Mouse (Mus musculus): ENCODE measurements around the gene Arid5a. TPM values are rescaled to one million over a fixed set of nuclear protein-coding genes. Genes with fewer than 3 reads are reported as not detected.

The Arid5a gene
- polyA plus RNA-seq, 1 experiment from 2014 or later = 3.8 TPM

- Histone ChIP-seq H3K27me3 (no peaks in the 10 kb centered on the region), H3K27ac (no peak overlapping the region), H3K36me3 (peaks cover 2% of the 10 kb centered on the region; the same call in 1 of the 2 replicates), H3K4me2 (replicated peaks) (no peak overlapping the region), H3K4me3 (no peak overlapping the region), H3K4me1 (no peaks in the 10 kb centered on the region), H3K9ac (no peak overlapping the region), H3K9me3 (replicated peaks) (no peaks in the 10 kb centered on the region)
- WGBS = 91% methylated on average over 11 of the region's 11 CpGs
- no peak for ATAC-seq (ENCODE audit: low FRiP score)
Measured at GRCm38 (mm10) chr1:36314959-36315775, 7.6 kb downstream of the Arid5a start.

DNA sequence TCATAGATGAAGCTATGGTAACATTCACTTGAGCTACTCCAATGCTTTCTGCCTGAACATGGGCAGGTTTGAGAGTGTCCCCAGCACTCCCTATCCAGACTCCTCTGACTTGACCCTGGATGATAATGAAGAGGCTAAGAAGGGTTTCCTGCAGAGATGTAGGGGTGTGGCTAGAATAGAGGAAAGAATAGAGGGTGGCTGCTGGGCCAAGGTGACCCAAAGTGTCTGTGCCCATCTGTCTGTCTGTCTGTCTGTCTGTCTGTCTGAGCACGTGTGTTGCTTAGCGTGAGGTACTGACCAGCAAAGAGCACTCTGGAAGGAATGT is 8.2 kb downstream of the Arid5a start:
- Histone ChIP-seq H3K4me2 (replicated peaks) (no peak overlapping the region), H3K27ac (no peak overlapping the region), H3K4me1 (no peaks in the 10 kb centered on the region), H3K27me3 (no peaks in the 10 kb centered on the region), H3K36me3 (peaks cover 7% of the 10 kb centered on the region; the same call in 1 of the 2 replicates), H3K9ac (no peak overlapping the region), H3K4me3 (no peak overlapping the region), H3K9me3 (replicated peaks) (no peaks in the 10 kb centered on the region)
- no peak for ATAC-seq (ENCODE audit: low FRiP score)
- 96% methylated on average over 2 of the region's 2 CpGs for WGBS

DNA sequence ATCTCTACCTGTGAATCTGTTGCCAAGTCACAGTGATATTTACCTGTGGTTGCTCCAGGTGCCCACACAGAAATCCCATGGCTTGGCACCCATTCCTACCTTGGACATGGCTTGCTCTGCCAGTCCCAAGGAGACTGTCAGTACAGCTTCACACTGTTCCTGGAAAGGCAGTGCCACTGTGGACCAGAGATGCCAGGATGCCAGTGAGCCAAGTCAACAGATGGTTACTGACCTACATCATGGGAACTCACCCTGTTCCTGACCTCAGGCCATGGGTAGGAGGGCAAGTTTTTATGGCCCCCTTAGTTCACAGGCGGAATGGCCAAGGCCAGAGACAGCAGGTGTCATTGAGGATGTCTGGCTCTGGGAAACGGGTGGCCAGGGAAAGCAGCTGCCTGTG is 13.6 kb downstream of the Arid5a start:
- no peaks in the 10 kb centered on the region for H3K27me3 ChIP-seq
- H3K9me3 ChIP-seq (replicated peaks) = no peaks in the 10 kb centered on the region
- ATAC-seq (ENCODE audit: low FRiP score) = no peak
- no peak overlapping the region for H3K27ac ChIP-seq
- H3K4me3 ChIP-seq = no peak overlapping the region
- no peaks in the 10 kb centered on the region for H3K4me1 ChIP-seq
- H3K36me3 ChIP-seq = peaks cover 17% of the 10 kb centered on the region
- H3K4me2 ChIP-seq (replicated peaks) = no peak overlapping the region
- WGBS = 80% methylated on average over 2 of the region's 2 CpGs
- H3K9ac ChIP-seq = no peak overlapping the region

DNA sequence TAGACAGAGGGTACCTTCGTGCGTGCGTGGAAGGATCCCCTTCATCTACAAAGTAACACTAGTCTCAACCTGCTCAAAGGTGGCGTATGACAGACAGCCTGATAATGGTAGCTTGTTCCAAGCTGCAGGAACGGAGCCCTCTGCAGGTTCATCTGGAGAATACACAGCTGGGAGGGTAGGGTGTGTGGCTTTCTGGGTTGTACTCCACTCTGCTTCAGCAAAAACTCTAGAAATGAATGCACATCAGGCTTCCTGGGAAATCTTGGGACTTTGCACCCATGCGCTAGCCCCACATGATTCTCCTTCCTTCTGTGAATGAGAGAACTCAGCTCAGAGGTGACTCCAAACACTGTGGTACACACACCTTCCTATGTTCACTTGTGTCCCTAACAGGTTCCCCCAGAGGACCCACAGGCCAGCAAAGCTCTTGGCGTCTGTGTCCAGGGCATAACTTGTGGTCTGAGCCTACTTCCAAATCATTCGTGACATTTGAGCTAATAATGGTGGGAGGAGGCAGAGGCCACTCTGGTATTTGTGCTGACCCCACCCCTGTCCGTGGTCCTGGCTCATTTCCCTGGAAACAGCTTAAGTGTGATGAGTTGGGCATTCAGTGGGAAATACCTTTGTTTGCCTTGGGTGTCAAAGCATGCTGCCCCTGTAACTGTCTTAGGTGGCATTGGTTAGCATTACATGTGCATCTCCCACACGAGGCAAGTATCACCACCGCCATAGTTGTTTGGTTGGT is 14.5 kb downstream of the Arid5a start:
- H3K4me2 ChIP-seq (replicated peaks) = no peak overlapping the region
- 75% methylated on average over 11 of the region's 11 CpGs for WGBS
- no peak overlapping the region for H3K9ac ChIP-seq
- H3K9me3 ChIP-seq (replicated peaks) = no peaks in the 10 kb centered on the region
- H3K27ac ChIP-seq = no peak overlapping the region
- H3K4me3 ChIP-seq = no peak overlapping the region
- no peaks in the 10 kb centered on the region for H3K4me1 ChIP-seq
- H3K36me3 ChIP-seq = peaks cover 18% of the 10 kb centered on the region
- no peak for ATAC-seq (ENCODE audit: low FRiP score)
- H3K27me3 ChIP-seq = no peaks in the 10 kb centered on the region

DNA sequence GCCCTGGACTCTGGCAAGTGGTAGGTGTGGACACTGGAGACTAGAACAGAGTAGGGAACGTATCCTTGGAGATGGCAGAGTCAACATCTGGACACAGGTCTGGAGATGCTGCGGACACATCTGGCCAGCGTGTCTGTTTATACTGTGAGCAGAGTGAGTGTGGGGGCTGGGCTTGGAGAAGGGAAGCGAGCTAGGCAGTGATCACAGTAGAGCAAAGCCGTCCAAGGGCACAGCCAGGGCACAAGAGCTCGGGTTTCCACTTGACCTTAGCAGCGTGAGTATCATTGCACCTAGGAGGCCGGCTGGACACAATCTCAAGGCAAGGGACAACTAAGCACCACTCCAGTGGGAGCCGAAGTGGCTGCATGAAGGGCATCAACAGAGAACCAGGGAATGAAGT is 15.5 kb downstream of the Arid5a start:
- Histone ChIP-seq H3K36me3 (peaks cover 25% of the 10 kb centered on the region), H3K9ac (no peak overlapping the region), H3K27ac (no peak overlapping the region), H3K4me1 (no peaks in the 10 kb centered on the region), H3K4me3 (no peak overlapping the region), H3K4me2 (replicated peaks) (no peak overlapping the region), H3K27me3 (no peaks in the 10 kb centered on the region), H3K9me3 (replicated peaks) (no peaks in the 10 kb centered on the region)
- 66% methylated on average over 9 of the region's 9 CpGs for WGBS
- ATAC-seq (ENCODE audit: low FRiP score) = no peak

- Histone ChIP-seq H3K36me3 (peaks cover 26% of the 10 kb centered on the region), H3K4me2 (replicated peaks) (no peak overlapping the region), H3K27ac (no peak overlapping the region), H3K4me1 (no peaks in the 10 kb centered on the region), H3K4me3 (no peak overlapping the region), H3K9me3 (replicated peaks) (no peaks in the 10 kb centered on the region), H3K27me3 (no peaks in the 10 kb centered on the region), H3K9ac (no peak overlapping the region)
- ATAC-seq (ENCODE audit: low FRiP score) = no peak
- 50% methylated on average over 8 of the region's 8 CpGs for WGBS
Measured at GRCm38 (mm10) chr1:36323746-36324448, 16.4 kb downstream of the Arid5a start.

DNA sequence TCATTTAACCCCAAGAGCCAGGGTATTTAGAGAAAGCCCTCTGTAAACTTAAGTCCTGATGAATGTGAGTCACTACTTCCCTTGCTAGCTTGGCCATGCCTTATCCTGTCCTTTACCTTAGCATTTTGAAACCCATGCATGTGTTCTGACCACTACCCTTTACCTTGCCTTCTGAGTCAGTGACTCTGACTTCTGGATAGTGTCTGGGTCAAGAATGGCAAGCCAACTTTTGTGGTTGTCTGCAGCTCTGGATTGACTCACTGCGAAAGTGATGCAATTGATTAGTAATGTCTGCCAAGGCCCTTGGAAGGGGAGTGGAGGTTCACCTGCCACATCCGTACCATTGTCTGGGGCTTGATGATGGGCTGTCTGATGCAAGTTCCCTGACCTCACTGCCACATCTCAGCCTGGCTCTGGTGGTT is 18.4 kb downstream of the Arid5a start:
- 95% methylated on average over 2 of the region's 2 CpGs for WGBS
- Histone ChIP-seq H3K9ac (no peak overlapping the region), H3K36me3 (peaks cover 23% of the 10 kb centered on the region), H3K27me3 (no peaks in the 10 kb centered on the region), H3K27ac (no peak overlapping the region), H3K4me3 (no peak overlapping the region), H3K4me1 (no peaks in the 10 kb centered on the region), H3K9me3 (replicated peaks) (no peaks in the 10 kb centered on the region), H3K4me2 (replicated peaks) (no peak overlapping the region)
- no peak for ATAC-seq (ENCODE audit: low FRiP score)

- Histone ChIP-seq H3K27ac (no peak overlapping the region), H3K4me2 (replicated peaks) (no peak overlapping the region), H3K4me3 (no peak overlapping the region), H3K9me3 (replicated peaks) (no peaks in the 10 kb centered on the region), H3K27me3 (no peaks in the 10 kb centered on the region), H3K4me1 (no peaks in the 10 kb centered on the region), H3K9ac (no peak overlapping the region), H3K36me3 (peaks cover 23% of the 10 kb centered on the region)
- no peak for ATAC-seq (ENCODE audit: low FRiP score)
- WGBS = 86% methylated on average over 2 of the region's 2 CpGs
Measured at GRCm38 (mm10) chr1:36326815-36327214, 19.3 kb downstream of the Arid5a start.

GRCm38 (mm10) chr1:36331743-36332142 is 24.2 kb downstream of the Arid5a start:
- no peak overlapping the region for H3K9ac ChIP-seq
- H3K4me2 ChIP-seq (replicated peaks) = no peak overlapping the region
- no peak overlapping the region for H3K27ac ChIP-seq
- H3K36me3 ChIP-seq = peaks cover 41% of the 10 kb centered on the region
- 76% methylated on average over 6 of the region's 6 CpGs for WGBS
- no peak overlapping the region for H3K4me3 ChIP-seq
- H3K4me1 ChIP-seq = no peaks in the 10 kb centered on the region
- no peaks in the 10 kb centered on the region for H3K9me3 ChIP-seq (replicated peaks)
- H3K27me3 ChIP-seq = no peaks in the 10 kb centered on the region
- no peak for ATAC-seq (ENCODE audit: low FRiP score)

DNA sequence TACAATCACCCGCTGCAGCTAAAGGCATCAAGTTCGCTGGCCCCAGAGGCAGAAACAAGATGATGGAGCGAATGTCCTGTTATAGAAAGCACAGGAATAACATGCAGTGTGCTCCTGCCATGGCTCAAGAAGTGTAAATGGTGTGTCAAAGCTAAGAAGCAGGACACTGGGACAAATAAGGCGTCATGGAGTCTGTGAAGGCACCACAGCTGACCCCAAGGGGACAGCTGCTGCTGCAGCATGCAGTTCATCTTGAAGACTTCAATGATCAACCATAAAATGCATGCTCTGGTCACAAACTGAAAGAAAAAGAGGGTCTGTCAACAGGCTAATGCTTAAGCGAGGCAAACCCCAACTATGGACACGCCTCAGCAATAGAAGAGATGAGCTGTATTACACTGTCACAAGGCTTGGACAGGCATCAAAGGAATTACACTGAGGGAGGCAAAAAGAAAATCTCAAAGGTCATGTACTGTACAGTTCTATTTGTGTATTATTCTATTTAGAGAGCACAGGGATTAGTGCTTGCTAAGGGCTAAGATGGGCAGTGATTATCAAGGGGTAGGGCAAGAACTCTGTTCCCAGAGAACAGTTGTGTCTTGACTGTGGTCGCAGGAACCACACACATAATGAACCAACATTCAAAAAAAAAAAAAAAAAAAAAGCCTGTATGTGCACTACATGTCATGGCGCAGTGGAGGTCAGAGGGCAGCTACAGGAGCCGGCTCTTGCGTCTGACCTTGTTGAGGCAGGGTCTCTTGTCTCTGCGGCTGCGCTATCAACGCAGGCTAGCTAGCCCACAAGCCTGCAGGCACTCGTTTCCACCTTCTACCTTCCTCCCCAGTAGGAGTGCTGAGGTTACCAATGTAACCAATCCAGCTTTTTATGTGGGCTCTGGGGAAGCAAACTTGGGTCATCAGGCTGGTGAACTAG is 25.7 kb downstream of the Arid5a start:
- H3K9me3 ChIP-seq (replicated peaks) = no peaks in the 10 kb centered on the region
- H3K4me3 ChIP-seq = no peak overlapping the region
- H3K9ac ChIP-seq = no peak overlapping the region
- H3K27ac ChIP-seq = no peak overlapping the region
- no peak overlapping the region for H3K4me2 ChIP-seq (replicated peaks)
- ATAC-seq (ENCODE audit: low FRiP score) = no peak
- no peaks in the 10 kb centered on the region for H3K27me3 ChIP-seq
- H3K36me3 ChIP-seq = peaks cover 48% of the 10 kb centered on the region
- WGBS = 80% methylated on average over 14 of the region's 14 CpGs
- no peaks in the 10 kb centered on the region for H3K4me1 ChIP-seq

DNA sequence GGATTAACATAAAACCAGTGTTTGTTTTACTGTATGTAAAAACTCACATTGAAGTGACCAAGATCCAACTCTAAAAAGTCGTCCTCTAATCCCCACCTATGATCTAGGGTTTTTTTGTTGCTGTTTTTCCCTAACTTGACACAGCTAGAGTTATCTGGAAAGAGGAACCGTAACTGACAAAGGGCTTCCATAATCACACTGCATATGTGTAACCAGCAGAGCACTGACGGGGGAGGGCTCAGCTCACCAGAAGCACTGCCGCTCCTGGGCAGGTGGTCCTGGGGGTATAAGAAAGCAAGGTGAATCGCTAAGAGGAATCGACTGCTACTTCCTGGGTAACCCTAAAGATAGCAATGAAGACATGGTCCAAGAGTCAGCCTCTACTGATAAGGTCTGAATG is 35.0 kb downstream of the Arid5a start:
- H3K9me3 ChIP-seq (replicated peaks) = no peaks in the 10 kb centered on the region
- no peaks in the 10 kb centered on the region for H3K27me3 ChIP-seq
- WGBS = 95% methylated on average over 6 of the region's 6 CpGs
- no peak overlapping the region for H3K27ac ChIP-seq
- no peak for ATAC-seq (ENCODE audit: low FRiP score)
- H3K36me3 ChIP-seq = peaks cover 98% of the 10 kb centered on the region
- no peak overlapping the region for H3K9ac ChIP-seq
- H3K4me3 ChIP-seq = no peak overlapping the region
- no peaks in the 10 kb centered on the region for H3K4me1 ChIP-seq
- no peak overlapping the region for H3K4me2 ChIP-seq (replicated peaks)

- H3K4me3 ChIP-seq = no peak overlapping the region
- WGBS = 88% methylated on average over 4 of the region's 4 CpGs
Measured at GRCm38 (mm10) chr1:36352351-36352750, 44.8 kb downstream of the Arid5a start.

More at GRCm38 (mm10) chr1:36352351-36352750, 44.8 kb downstream of the Arid5a start:
- Histone ChIP-seq H3K4me2 (replicated peaks) (no peak overlapping the region), H3K27ac (no peak overlapping the region), H3K36me3 (peaks cover 92% of the 10 kb centered on the region), H3K27me3 (no peaks in the 10 kb centered on the region), H3K4me1 (no peaks in the 10 kb centered on the region), H3K9ac (no peak overlapping the region), H3K9me3 (replicated peaks) (no peaks in the 10 kb centered on the region)
- no peak for ATAC-seq (ENCODE audit: low FRiP score)
